Mouse (Mus musculus) cerebellum, postnatal 25 days (tissue): ENCODE measurements at regions not wholly inside any gene's neighbourhood (a gene's known extent, or its start where the extent isn't known, plus 50 kb on each side); places are given as distances from the start of the nearest gene placed in this dataset.

Experiments
- DNase-seq, 2 experiments: peaks; one replicate each; pipeline ENCODE4 v3.0.0; 2021; ENCODE audit warnings: mixed read lengths in 2 of 2

DNA sequence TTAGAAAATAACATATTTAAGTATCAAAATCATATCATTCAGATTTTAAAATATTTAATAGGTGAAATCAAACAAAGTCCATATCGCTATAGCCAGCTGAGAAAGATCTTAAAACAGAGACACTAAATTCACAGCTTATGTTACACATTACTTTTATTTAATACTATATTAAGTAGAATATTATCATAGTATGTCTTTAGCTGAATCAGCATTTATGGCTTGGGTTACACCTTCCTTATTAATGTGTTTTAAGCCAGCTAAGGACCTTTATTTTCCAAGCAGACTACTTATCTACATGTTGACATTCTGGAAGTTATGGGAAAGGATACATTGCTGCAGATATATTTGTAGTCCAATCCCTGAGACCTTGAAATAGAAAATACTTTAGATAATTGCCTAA lies 684.9 kb upstream of the Adgrl4 start:
- DNase-seq: no peak

DNA sequence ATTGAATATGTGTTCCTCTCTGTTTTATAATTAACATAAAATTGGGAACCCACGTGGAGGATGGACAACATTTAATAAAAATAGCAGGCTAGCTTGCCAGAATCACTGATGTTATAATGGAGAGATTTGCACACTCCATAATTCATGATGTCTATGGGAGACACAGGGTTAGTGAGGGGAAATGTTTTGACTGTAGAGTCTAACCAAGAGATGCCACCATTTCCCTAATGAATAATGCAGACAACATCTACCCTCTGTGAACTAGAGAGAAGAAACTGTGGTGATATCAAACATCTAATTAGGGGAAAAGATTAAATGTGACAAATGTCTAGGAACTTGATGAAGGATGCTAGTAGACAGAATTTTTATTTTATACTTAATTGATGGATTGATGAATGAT lies 677.8 kb upstream of the Adgrl4 start:
- DNase-seq: no peak

DNA sequence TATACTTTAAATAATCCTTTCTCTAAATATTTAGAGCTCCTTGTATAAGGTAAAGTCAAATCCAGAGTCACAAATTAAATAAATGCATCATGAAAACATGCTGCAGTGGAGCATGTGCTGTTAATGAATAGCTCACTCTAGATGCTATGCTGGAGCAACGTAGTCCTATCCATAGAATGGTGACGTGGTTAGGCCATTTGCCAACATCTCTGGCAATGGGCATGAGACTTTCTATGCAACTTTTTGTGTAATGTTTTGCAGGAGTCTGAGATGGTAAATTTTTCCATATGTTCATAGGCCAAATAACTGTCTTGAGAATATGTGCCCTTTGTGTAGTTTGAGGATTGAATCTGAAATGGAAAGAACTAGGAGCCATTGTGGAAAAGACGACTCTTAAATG lies 653.1 kb upstream of the Adgrl4 start:
- no peak for DNase-seq

DNA sequence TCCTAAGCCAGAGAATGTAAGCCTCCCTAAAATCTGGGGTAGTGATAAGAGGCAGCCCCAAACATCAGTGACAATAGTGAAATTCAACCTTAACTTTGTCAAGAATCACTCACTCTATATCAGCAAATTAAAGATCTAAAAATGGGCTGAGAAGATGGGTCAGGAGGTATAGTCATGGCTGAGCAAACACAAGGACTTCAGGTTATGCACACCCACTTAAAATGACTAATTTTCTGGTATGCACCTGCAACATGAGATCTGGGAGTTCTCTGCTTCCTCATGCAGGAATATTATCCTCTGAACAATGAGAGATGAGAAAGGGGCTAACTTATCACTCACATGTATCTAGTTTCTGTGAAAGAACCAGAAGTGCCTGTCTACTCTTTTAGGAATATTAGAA lies 619.9 kb upstream of the Adgrl4 start:
- no peak for DNase-seq

DNA sequence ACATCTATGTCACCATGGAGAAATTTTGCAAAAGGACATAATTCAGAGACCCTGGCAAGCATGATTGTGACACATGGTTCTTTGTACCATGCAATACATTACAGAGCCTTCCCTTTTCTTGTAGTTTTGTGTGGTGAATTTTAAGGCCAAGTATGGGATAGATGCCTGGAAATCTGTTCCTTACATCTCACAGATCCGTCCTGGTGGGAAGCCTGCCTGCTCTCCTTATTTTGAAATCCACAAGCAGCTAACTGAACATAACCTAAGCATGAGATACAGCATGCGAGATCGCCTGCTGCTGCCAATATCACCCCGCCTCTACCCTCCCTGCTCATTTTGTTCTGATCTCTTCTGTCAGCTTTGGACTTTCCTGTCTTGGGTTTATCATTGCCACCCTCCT lies 618.3 kb upstream of the Adgrl4 start:
- peak; percentile 22 to 34 for DNase-seq

DNA sequence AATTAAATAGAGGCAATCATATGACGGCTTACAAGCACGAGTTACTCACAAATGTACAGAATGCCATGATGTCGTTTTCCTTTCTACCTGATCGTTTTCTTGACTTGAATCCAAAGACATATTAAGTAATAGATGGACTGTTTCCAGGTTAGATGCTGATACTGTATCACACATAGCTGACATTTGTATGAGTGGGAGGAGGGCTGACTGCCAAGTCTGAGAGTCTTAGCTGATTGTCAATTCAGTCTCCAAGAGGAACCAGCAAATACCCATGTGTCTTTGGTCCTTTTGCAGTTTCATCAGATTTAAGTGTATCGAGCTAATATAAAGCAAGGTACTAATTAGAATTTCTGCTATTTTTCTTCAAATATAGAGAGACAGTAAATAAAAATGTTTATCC lies 617.6 kb upstream of the Adgrl4 start:
- DNase-seq: peak; percentile 27 to 66

DNA sequence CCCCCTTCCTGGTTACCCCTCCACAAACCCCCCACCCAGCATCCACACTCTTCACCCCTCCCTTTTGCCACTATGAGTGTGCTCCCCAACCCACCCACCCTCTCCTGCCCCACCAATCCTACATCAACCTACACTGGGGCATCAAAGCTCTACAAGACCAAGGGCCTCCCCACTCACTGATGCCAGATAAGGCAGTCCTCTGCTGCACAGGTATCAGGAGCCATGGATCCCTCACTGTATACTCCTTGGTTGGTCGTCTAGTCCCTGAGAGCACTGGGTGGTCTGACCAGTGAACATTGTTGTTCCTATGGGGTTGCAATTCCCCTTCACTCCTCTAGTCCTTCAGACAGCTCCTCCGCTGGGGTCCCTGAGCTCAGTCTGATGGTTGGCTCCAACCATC lies 591.7 kb upstream of the Adgrl4 start:
- DNase-seq: no peak

DNA sequence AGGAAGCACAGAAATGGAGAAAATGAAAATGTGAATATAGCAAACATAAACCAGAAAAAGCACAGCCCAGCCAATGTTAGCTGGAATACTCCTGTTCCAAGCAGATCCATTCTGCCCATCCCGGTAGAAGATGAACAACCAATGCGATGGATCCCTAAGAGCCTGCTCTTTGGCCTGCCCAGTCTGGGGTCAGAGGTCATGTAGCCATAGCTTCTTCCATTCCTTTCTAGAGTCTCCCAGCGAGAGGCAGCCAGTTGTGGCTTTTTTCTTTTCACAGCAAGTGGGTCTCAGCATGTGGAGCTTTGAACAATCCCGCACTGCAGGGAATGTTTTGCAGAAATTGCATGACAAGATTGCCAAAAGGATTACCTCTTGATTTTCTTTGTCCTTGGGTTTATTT lies 585.6 kb upstream of the Adgrl4 start:
- no peak for DNase-seq

DNA sequence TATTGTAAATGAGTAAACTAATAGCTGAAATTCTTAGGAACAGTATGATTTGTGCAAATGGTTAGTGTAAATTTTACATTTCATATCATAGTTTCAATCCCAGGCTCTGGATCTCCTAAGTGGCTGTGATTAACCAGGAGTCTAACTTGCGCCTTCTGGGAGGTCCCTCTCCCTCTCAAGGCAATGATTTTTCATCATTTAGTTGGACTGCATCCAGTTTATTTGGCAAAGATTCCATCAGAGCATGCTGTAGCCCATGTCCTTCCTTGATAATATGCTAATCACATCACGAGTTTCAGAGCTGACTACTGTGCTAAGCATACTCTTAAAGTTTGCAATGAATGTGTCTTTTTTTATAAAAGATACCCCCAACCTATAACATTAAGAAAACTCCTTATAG lies 541.0 kb upstream of the Adgrl4 start:
- DNase-seq: no peak

DNA sequence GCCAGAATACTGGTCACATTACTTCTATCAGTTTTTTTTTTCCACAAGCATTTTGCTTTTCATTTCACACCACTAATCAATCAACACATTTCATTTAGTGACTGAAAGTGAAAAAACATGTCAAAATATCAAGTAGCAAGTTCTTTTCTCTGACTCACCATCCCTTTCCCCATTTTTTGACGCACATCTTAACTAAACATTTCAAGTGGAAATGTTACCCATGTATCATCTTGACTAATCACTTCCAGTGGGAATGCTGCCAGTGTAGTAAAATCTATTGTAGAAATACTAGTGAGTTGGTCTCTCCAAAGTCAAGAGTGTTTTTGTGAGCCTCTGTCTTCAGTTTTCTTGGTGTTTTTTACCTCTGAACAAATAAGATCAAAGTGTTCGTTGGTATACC lies 527.6 kb upstream of the Adgrl4 start:
- no peak for DNase-seq

DNA sequence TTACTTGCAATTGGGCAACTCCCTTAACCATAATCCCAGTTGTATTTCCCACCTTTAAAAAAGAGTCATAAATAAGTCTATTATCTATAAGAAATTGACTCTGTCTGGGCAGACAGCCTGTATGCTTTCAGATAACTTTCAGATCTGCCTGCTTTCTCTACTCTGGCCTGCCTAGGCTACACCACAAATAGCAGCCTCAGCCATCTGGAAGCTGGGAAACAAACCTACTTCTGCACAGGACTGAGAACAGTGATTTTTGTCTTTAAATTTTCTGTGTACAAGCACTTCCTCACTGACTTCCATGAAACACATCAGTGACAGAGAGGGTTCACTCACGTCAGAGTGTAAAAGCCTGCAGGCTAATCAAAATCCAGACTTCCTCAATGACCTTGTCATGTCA lies 482.8 kb upstream of the Adgrl4 start:
- DNase-seq: no peak

DNA sequence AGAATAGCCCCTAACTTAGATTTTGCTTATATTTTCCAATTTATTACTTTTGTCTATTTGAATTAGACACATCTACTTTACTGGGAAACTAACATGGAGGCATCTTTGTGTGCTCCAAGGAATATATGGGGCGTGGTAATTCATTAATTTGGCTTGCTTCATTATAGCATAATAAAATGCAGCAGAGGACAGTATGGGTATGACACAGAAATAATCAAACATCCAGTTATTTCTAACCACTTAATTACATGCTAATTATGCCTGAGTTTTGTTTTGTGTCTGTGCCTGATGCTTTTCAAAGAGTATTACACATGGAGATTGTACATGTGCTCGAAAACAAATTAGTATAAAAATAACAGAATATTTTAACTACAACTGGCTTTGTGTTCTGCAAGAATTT lies 438.0 kb upstream of the Adgrl4 start:
- DNase-seq: no peak

DNA sequence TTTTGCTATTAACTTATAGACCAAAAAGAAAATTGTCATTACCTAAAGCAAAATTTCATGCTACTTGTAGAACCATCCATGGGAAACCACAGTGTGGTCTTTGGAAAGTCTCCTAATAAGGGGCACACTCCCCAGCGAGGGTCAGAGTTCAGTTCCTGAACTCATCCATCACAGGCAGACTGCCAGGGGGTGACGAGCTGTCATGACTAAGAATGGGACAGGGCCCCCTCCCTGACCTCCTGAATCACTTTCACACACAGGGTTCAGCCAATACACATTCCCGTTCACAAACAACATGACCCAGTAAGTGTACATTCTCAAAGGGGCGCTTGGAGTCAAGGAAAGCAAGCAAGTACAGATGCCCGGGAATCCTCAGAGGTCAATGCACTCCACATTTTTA lies 437.5 kb upstream of the Adgrl4 start:
- DNase-seq: no peak

DNA sequence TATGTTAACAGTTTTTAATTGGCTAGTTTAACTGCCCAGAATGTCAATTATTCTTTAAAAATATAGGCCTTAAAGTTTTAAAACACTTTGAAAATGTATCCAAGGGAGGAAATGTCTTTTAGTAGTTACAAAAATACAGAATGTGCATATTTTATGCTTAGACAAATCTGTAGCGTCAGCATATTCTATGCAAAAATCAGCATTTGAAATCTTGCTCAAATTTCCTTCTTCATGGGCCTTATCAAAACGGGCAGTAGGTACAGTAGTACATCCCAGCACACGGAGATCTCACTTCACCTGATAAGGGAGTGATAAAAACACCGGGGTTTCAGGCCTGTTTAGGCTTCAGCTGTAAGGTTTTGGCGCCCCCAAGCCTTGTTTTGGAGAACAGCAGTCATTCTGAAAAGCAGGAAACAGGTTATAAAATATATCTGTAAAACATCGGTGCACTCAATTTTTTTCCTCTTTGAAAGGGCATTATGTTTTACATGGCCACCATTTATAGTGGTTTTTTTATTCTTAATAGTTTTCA lies 435.7 kb upstream of the Adgrl4 start:
- peak; percentile 34 to 64 for DNase-seq

DNA sequence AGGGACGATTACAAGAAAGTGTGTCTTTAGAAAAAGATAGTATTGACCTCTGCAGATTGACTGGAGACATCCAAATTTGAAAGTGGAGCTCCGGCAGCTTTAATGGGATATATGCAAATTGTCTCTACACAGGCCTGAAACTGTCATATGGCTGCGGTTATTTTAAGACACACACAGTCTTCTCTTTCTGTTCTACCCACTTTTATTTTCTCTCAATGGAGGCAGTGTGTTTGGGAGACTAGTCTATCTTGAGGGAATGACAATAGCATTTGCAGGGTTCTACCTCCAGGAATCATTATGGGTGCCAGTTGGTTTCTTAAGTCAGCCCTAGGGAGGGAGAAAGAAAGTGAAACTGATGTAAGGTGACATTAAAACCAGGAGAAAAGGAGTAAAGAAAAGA lies 434.2 kb upstream of the Adgrl4 start:
- no peak for DNase-seq

DNA sequence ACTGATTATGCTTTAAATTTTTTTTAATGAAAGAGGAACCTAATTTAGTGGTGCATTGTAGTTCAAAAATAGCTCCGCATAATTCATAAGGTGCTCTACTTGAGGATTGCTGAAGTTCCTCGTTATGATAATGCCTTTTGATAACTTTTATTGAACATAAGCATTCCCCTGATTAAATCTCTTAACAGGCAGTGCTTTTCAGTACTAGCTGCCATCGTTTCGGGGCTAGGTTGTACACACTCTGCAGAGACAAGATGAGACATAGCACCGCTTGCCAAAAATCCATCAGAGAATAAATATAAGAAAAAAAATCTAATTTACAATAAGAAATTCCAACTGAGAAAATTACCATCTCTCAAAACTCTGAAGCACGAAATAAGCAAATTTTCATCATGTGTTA lies 433.7 kb upstream of the Adgrl4 start:
- DNase-seq: no peak

DNA sequence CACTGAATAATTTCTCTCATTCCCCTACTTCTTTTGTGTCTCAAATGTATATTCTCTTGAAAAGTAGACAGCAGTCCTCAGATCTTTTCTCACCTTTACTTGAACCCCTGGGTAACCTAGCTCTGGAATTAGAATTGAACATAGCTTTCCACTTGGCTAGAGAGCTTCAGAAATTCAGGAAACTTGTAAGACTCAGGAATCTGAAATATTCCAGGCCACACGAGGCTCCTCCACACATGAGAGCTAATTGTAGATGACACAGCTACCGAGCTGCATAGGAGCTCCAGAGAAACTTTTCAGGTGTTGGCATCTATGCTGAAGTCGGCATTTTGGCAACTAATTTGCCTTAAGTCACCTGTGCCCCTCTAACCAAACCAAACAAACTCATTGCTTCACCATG lies 417.7 kb upstream of the Adgrl4 start:
- no peak for DNase-seq

DNA sequence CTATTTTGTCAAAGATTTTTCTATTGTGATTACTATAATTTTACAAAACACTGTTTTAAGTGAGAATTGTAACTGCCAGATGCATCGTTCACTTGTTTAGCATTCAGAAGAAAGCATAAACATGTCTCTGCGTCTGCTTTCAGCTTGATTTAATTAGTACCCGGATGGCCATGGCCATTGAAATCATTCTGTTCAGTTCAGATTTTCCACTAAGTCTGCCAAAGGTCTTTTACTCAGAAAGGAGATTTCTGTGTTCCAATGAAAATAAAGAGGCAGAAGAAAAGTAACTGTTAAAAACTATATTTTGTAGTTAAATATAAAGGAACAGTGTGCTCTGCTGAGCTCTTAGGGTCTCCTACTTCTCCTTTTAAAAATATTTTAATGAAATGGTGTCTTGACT lies 380.2 kb upstream of the Adgrl4 start:
- DNase-seq: no peak

DNA sequence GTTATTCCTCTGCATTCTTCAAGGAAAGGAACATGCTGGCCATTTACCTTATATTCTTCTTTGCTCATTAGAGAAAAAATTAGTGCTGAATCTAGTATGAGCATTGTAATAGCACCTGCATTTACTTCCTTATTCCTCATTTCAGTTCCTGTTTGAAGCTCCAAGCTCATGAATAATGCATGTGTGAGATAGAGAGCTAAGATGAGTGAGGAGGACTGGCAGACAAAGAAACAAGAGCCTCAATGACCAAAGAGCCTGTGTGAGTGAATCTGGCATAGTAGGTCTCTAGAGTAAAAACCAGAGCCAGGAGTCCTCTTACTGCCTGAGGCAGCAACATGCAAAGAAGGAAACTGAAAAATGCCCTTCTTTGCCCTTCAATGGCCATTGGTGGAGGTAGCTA lies 365.4 kb upstream of the Adgrl4 start:
- DNase-seq: no peak

DNA sequence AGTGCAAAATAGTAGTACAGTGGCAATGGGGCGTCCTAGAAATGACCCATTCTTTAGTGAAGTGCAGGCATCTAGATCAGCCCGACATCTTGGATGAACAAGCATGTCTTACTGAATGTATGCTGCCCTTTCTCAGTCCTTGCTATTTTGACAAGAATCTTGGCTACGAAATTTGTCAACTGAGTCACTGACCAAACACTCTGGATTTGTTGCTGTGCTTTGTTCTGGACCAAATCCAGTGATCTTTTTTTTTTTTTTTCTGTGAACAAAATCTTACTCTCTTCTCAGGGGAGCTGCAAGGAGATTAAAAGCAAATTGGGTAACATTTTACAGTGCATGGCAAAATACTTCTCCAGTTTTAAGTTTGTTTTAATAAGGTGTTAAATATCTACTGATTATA lies 320.9 kb upstream of the Adgrl4 start:
- DNase-seq: no peak

DNA sequence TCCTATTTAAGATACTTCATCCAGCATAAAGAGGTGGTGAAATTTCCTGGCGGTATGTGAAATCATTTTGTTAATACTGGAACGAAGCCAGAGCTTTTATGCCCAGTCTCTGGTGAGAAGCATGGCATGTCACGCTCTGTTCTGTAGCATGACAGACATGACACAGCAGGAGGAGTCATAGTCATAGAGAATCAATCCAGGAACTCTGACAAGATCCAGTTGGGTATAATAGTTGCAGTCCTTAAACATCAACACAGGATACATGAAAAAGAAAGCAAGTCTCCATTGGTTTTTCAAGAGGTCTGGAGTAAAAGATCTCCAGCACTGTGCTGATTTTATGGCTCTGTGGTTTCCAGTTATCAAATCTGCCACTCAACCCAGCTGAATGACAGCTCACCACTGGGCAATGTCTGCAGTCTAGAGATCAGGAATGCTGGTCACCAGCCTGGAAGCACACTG lies 320.1 kb upstream of the Adgrl4 start:
- no peak for DNase-seq

DNA sequence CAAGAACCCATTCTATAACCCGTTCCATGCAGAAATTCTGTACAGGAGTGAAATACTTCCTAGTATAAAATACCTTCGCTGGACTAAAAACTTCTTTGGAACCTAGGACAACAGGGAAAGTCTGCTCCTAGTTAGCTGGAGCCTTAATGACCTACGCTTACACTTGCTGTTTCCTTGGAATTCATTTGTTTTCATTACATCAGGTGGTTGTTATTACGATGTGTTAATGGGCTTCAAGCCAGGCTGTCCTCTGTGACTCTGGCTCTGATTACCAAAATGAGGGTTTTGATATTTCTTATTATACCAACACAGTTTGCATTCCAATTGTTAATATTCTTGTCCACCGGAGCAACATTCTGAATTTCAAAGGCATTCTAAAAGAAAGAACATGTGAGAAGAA lies 313.6 kb upstream of the Adgrl4 start:
- peak in 1 of 2 experiments; percentile 40 for DNase-seq

DNA sequence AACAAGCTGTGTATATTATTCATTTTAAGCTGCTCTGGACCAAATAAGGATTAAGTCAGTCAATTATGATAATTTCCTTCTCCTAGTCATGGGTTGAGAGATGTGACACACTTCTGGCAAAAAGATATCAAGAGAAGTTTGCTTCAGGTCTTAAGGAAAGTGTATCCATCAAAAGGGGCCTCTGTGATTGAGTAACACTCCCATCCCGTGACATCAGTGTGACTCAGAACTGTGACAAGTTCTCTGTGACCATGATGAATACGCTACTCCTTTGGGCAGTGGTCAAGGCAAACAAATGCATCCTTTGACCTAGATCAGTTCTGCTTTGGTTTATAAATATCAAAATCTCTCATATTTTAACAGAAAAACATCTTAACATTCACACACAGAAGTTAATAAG lies 290.8 kb upstream of the Adgrl4 start:
- no peak for DNase-seq

DNA sequence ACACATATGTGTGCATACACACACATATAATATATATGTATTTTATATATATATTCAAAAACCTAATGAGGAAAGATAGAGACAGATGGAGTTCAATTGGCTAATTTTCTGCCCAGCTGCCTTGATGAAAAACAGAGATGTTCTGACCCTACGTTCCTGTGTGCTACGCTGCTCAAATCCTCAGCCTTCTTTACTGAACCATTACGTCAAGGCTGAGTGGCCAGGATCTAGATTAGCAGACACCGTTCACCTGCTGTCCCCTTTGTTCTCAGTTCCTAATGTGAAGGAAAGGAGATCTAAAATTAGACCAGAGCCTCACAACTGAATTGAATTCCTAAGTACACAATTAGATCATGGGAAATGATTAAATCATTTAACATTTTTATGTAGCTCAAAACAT lies 284.3 kb upstream of the Adgrl4 start:
- no peak for DNase-seq

DNA sequence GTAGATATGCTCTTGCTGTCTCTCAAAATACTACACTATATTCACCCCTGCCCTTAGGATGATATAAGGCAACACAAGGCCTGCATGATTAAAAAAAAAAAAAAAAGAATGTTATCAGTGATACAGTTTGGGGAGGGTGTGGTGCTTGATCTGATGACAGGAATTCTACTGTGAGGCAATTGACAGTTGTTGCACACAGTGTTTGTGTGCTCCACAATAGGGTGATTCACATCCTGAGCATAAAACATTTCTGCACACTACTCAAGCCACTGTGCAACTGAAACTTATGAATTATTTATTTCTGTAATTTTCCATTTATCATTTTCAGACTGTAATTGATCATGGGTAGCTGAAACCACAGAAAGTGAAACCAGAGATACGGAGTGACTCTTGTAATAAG lies 277.2 kb upstream of the Adgrl4 start:
- DNase-seq: no peak

DNA sequence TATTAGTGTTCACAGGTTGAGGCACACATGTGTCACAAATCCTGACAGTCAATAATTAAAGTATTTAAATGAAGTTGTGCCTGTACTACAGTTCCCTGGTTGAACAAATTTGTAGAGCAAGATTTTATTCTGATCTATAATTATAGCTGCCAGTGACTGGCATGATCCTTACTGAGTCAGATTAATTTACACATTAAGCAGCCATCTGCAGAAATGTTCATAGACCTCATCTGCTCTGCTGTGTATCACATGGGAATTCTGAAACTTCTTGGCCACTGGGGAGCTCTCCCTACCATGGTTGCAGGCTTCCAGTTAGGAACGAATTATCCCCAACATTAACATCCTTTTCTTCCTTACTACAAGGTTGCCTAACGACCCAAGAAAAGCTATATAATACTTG lies 255.6 kb upstream of the Adgrl4 start:
- no peak for DNase-seq
